Comparison of ENCODE assay signal across 10 mouse cellular contexts in genomic region chr4:119022338-119022737, GRCm38 (mm10).
DNase-seq lines count a peak whose midpoint lies in the region; ATAC-seq and TF ChIP-seq lines count a peak whose summit lies in the region.
"Had no signal": no experiment of that assay in that cellular context is flagged by ENCODE, and none has a peak within 500 bp of the region (broad histone marks: within the 10 kb centered on the region; RNA-seq: fewer than 3 reads in every experiment).

No protein-coding gene starts in this region.

- no peaks in the 10 kb centered on the region for H3K27me3 ChIP-seq in kidney, embryonic 16.5 days (ENCODE audit: insufficient read depth, low read length)
- no peaks in the 10 kb centered on the region for H3K27me3 ChIP-seq in kidney, adult 2 months (replicated peaks; ENCODE audit: control insufficient read depth, insufficient read depth, low read length)
- no peaks in the 10 kb centered on the region for H3K27me3 ChIP-seq in ES-Bruce4 (ENCODE audit: control insufficient read depth, insufficient read depth, low read length, poor library complexity, severe bottlenecking)
- H3K27me3 ChIP-seq in embryonic facial prominence, embryonic 12.5 days, result no peaks in the 10 kb centered on the region
- no peaks in the 10 kb centered on the region for H3K27me3 ChIP-seq in limb, embryonic 12.5 days

- H3K4me1 ChIP-seq in kidney, embryonic 16.5 days (ENCODE audit: insufficient read depth, low read length), result peaks cover 34% of the 10 kb centered on the region
- no peaks in the 10 kb centered on the region for H3K4me1 ChIP-seq in kidney, adult 2 months (ENCODE audit: control insufficient read depth, insufficient read depth, low read length)
- peaks cover 10% of the 10 kb centered on the region for H3K4me1 ChIP-seq in ES-Bruce4 (ENCODE audit: control insufficient read depth, insufficient read depth, low read length)
- peaks cover 20% of the 10 kb centered on the region; the same call in 1 of the 2 replicates for H3K4me1 ChIP-seq in embryonic facial prominence, embryonic 12.5 days
- H3K4me1 ChIP-seq in limb, embryonic 12.5 days (replicated peaks), result peaks cover 34% of the 10 kb centered on the region

- no peak for ATAC-seq in kidney, embryonic 16.5 days (ENCODE audit: low FRiP score, low TSS enrichment)
- no peak for ATAC-seq in embryonic facial prominence, embryonic 12.5 days (ENCODE audit: insufficient number of reproducible peaks, insufficient read depth, low FRiP score, low TSS enrichment)
- ATAC-seq in limb, embryonic 12.5 days (ENCODE audit: insufficient number of reproducible peaks, insufficient read depth, low FRiP score, low TSS enrichment, low read depth), result no peak

- no peaks in the 10 kb centered on the region for H3K9me3 ChIP-seq in kidney, embryonic 16.5 days (ENCODE audit: low read length)
- no peaks in the 10 kb centered on the region for H3K9me3 ChIP-seq in ES-Bruce4 (replicated peaks; ENCODE audit: control insufficient read depth, insufficient read depth, low read length, poor library complexity, severe bottlenecking)
- no peaks in the 10 kb centered on the region for H3K9me3 ChIP-seq in embryonic facial prominence, embryonic 12.5 days
- no peaks in the 10 kb centered on the region for H3K9me3 ChIP-seq in limb, embryonic 12.5 days
- H3K9me3 ChIP-seq: megakaryocyte, embryonic 14.5 days had no signal

- no peak overlapping the region for H3K4me3 ChIP-seq in kidney, embryonic 16.5 days (ENCODE audit: low read length)
- no peak overlapping the region for H3K4me3 ChIP-seq in kidney, adult 2 months (ENCODE audit: insufficient read depth, low read depth, low read length)
- peak overlapping the region; percentile 0; the same call in 1 of the 2 replicates for H3K4me3 ChIP-seq in ES-Bruce4 (ENCODE audit: low read depth, low read length)
- H3K4me3 ChIP-seq in embryonic facial prominence, embryonic 12.5 days, result no peak overlapping the region
- no peak overlapping the region for H3K4me3 ChIP-seq in limb, embryonic 12.5 days (replicated peaks)
- H3K4me3 ChIP-seq: megakaryocyte, embryonic 14.5 days had no signal

- no peak overlapping the region for H3K27ac ChIP-seq in kidney, embryonic 16.5 days (ENCODE audit: low read length)
- no peak overlapping the region for H3K27ac ChIP-seq in kidney, adult 2 months (ENCODE audit: insufficient read depth, low read depth, low read length)
- H3K27ac ChIP-seq in ES-Bruce4 (ENCODE audit: insufficient read depth, low read length), result no peak overlapping the region
- H3K27ac ChIP-seq in embryonic facial prominence, embryonic 12.5 days, result peak overlapping the region; percentile 12; the same call in 1 of the 2 replicates
- H3K27ac ChIP-seq in limb, embryonic 12.5 days, result peak overlapping the region; percentile 56

- H3K9ac ChIP-seq in kidney, embryonic 16.5 days (replicated peaks; ENCODE audit: low read length), result peak overlapping the region; percentile 36; the same call in 1 of the 2 replicates
- H3K9ac ChIP-seq in ES-Bruce4 (ENCODE audit: low read depth, poor library complexity, severe bottlenecking), result no peak overlapping the region
- no peak overlapping the region for H3K9ac ChIP-seq in embryonic facial prominence, embryonic 12.5 days
- H3K9ac ChIP-seq in limb, embryonic 12.5 days (replicated peaks), result no peak overlapping the region

- no peak overlapping the region for H3K4me2 ChIP-seq in kidney, embryonic 16.5 days (replicated peaks; ENCODE audit: low read depth, low read length)
- no peak overlapping the region for H3K4me2 ChIP-seq in embryonic facial prominence, embryonic 12.5 days (replicated peaks)
- H3K4me2 ChIP-seq in limb, embryonic 12.5 days, result no peak overlapping the region

- no peak for DNase-seq in kidney, adult 2 months
- no peak for DNase-seq in embryo, embryonic 9.5 days (ENCODE audit: extremely low spot score)
- DNase-seq in adrenal gland, adult 18-20 months (ENCODE audit: low spot score in 2 of 2), result no peak
- DNase-seq: cerebellum, adult 9-11 months; right cerebral cortex, adult 18-20 months had no signal

- no peak for TF ChIP-seq POLR2A in kidney, adult 2 months (IDR thresholded peaks at IDR 0.05; ENCODE audit: low read depth, low read length)
- no peak for TF ChIP-seq POLR2A in ES-Bruce4 (IDR thresholded peaks at IDR 0.05; ENCODE audit: insufficient read depth, low read length)

- no peak for TF ChIP-seq CTCF in kidney, adult 2 months (conservative IDR thresholded peaks at IDR 0.05; ENCODE audit: insufficient read depth, insufficient read length, low read depth, low read length)
- TF ChIP-seq CTCF in ES-Bruce4 (IDR thresholded peaks at IDR 0.05; ENCODE audit: low read depth, low read length), result no peak

- no peaks in the 10 kb centered on the region for H3K36me3 ChIP-seq in kidney, embryonic 16.5 days (ENCODE audit: insufficient read depth, low read length)
- no peaks in the 10 kb centered on the region for H3K36me3 ChIP-seq in kidney, adult 2 months (ENCODE audit: control insufficient read depth, insufficient read depth, low read length)
- no peaks in the 10 kb centered on the region for H3K36me3 ChIP-seq in ES-Bruce4 (ENCODE audit: control insufficient read depth, insufficient read depth, low read length, poor library complexity, severe bottlenecking)
- no peaks in the 10 kb centered on the region for H3K36me3 ChIP-seq in embryonic facial prominence, embryonic 12.5 days
- no peaks in the 10 kb centered on the region for H3K36me3 ChIP-seq in limb, embryonic 12.5 days

- WGBS in kidney, embryonic 16.5 days, result 56% methylated on average over 6 of the region's 6 CpGs
- 67% methylated on average over 6 of the region's 6 CpGs for WGBS in kidney, adult 2 months
- WGBS in embryonic facial prominence, embryonic 12.5 days, result 35% methylated on average over 6 of the region's 6 CpGs
- WGBS in limb, embryonic 12.5 days, result 52% methylated on average over 6 of the region's 6 CpGs

- peak; percentile 94 for TF ChIP-seq EP300 in ES-Bruce4 (IDR thresholded peaks at IDR 0.05; ENCODE audit: insufficient read depth, low read depth, low read length)

Comparison
In these comparisons a context has a peak if more than half of its experiments do, and no peak if none do; other contexts are left out.
1. H3K27ac ChIP-seq: peak in embryonic facial prominence, embryonic 12.5 days (single experiment) and limb, embryonic 12.5 days (single experiment); none in kidney, embryonic 16.5 days (single experiment), kidney, adult 2 months (single experiment) and ES-Bruce4 (single experiment).